Mouse (Mus musculus): ENCODE results near the gene Lrrc8c.

- TF ChIP-seq POLR2A (IDR thresholded peaks at IDR 0.05; ENCODE audit: borderline replicate concordance, insufficient read depth, low read length) (no peak), CTCF (IDR thresholded peaks at IDR 0.05; ENCODE audit: borderline replicate concordance, insufficient read depth, low read depth, low read length) (no peak)
Measured at GRCm38 (mm10) chr5:105598866-105599265, 79.7 kb downstream of the Lrrc8c start.
